Mouse (Mus musculus) CH12.LX (cell line): Measurements from ENCODE around the gene Smtn. TPM values are rescaled to one million over a fixed set of nuclear protein-coding genes. Genes with fewer than 3 reads are reported as not detected.

ENCODE experiments used
- DNase-seq: peaks from one replicate; pipeline ENCODE4 v3.0.0-alpha.2; 2013; ENCODE audit errors: extremely low read depth
- H3K27ac ChIP-seq: 2 replicates; pipeline ENCODE4 v1.5.1; 2012; ENCODE audit warnings: low read depth, mild to moderate bottlenecking, control low read depth, moderate library complexity; ENCODE audit not compliant: insufficient read depth
- H3K27me3 ChIP-seq: replicated peaks from 2 replicates; pipeline ENCODE3; 2012; ENCODE audit warnings: inconsistent platforms
- H3K36me3 ChIP-seq, 2 experiments: replicated peaks in 1 of 2; 2 replicates each; pipeline versions ENCODE3 to v1.6.1; 2012; ENCODE audit warnings: inconsistent platforms in 1 of 2, low read length in 1 of 2, mild to moderate bottlenecking in 1 of 2, mixed read lengths in 1 of 2, moderate library complexity in 1 of 2; ENCODE audit not compliant: control insufficient read depth in 1 of 2, insufficient read depth in 1 of 2
- H3K4me1 ChIP-seq, 2 experiments: 2 replicates each; pipeline ENCODE4 v1.6.1; 2012; ENCODE audit warnings: inconsistent platforms in 1 of 2, moderate library complexity in 1 of 2; ENCODE audit not compliant: insufficient read depth in 2 of 2, control insufficient read depth in 1 of 2
- H3K4me2 ChIP-seq: 2 replicates; pipeline ENCODE4 v1.6.1; 2012; ENCODE audit warnings: low read depth, mild to moderate bottlenecking, control low read depth; ENCODE audit not compliant: poor library complexity, insufficient read depth, severe bottlenecking
- H3K4me3 ChIP-seq, 3 experiments: fragments of 150-350 bp in 1 of 3; sonication (generic) in 1 of 3; replicated peaks in 1 of 3; 2 replicates each; pipeline versions ENCODE3 to v1.5.1; 2011 to 2012; ENCODE audit warnings: low read depth in 2 of 3, low read length in 2 of 3, mild to moderate bottlenecking in 2 of 3, moderate library complexity in 2 of 3, control low read depth in 1 of 3, improper control_type of control experiment in 1 of 3, inconsistent platforms in 1 of 3, mixed read lengths in 1 of 3; ENCODE audit not compliant: poor library complexity in 1 of 3
- H3K79me2 ChIP-seq: replicated peaks from 2 replicates; pipeline ENCODE4 v1.6.1; 2012; ENCODE audit warnings: mild to moderate bottlenecking, moderate library complexity; ENCODE audit not compliant: control insufficient read depth, poor library complexity, insufficient read depth, severe bottlenecking; ENCODE audit errors: extremely low read depth
- H3K9ac ChIP-seq: 2 replicates; pipeline ENCODE4 v1.6.1; 2012; ENCODE audit warnings: low read depth, mild to moderate bottlenecking, control low read depth, moderate library complexity; ENCODE audit not compliant: insufficient read depth
- H3K9me3 ChIP-seq: replicated peaks from 2 replicates; pipeline ENCODE3; 2012; ENCODE audit warnings: low read length, inconsistent platforms, mixed read lengths
- CHD1 ChIP-seq: IDR thresholded peaks from 2 replicates; pipeline ENCODE4 v1.6.1; 2012; ENCODE audit warnings: low read depth, low read length, improper control_type of control experiment, inconsistent platforms
- CHD2 ChIP-seq: IDR thresholded peaks from 2 replicates; pipeline ENCODE4 v1.6.1; 2011; ENCODE audit warnings: low read length, improper control_type of control experiment
- CTCF ChIP-seq, 2 experiments: IDR thresholded peaks in 1 of 2; conservative IDR thresholded peaks in 1 of 2; 2 replicates each; pipeline ENCODE4 v1.5.1; 2011 to 2012; ENCODE audit warnings: low read depth in 2 of 2, low read length in 2 of 2, improper control_type of control experiment in 1 of 2, inconsistent platforms in 1 of 2, mild to moderate bottlenecking in 1 of 2, moderate library complexity in 1 of 2
- ELF1 ChIP-seq: IDR thresholded peaks from 2 replicates; pipeline ENCODE4 v1.6.1; 2014; ENCODE audit warnings: low read depth, mild to moderate bottlenecking, inconsistent platforms, low read length, improper control_type of control experiment
- EP300 ChIP-seq: IDR thresholded peaks from 2 replicates; pipeline ENCODE4 v1.6.1; 2011; ENCODE audit warnings: low read length, improper control_type of control experiment
- ETS1 ChIP-seq: conservative IDR thresholded peaks from 2 replicates; pipeline ENCODE4 v1.6.1; 2012; ENCODE audit warnings: low read depth, mild to moderate bottlenecking, inconsistent platforms, low read length, improper control_type of control experiment, moderate library complexity
- GABPA ChIP-seq: IDR thresholded peaks from 2 replicates; pipeline ENCODE4 v1.6.1; 2012; ENCODE audit warnings: low read depth, low read length, improper control_type of control experiment, inconsistent platforms; ENCODE audit not compliant: insufficient replicate concordance
- HCFC1 ChIP-seq: IDR thresholded peaks from 2 replicates; pipeline ENCODE4 v1.6.1; 2012; ENCODE audit warnings: low read depth, mild to moderate bottlenecking, inconsistent platforms, low read length, improper control_type of control experiment
- JUN ChIP-seq: IDR thresholded peaks from 2 replicates; pipeline ENCODE4 v1.6.1; 2011; ENCODE audit warnings: low read depth, mild to moderate bottlenecking, low read length, improper control_type of control experiment, moderate library complexity; ENCODE audit not compliant: insufficient read depth
- JUND ChIP-seq: conservative IDR thresholded peaks from 2 replicates; pipeline ENCODE4 v1.6.1; 2011; ENCODE audit warnings: low read depth, low read length, improper control_type of control experiment
- MAZ ChIP-seq: IDR thresholded peaks from 2 replicates; pipeline ENCODE4 v1.6.1; 2012; ENCODE audit warnings: low read depth, mild to moderate bottlenecking, inconsistent platforms, low read length, improper control_type of control experiment, moderate library complexity
- MEF2A ChIP-seq: IDR thresholded peaks from 2 replicates; pipeline ENCODE4 v1.6.1; 2014; ENCODE audit warnings: low read depth, mild to moderate bottlenecking, inconsistent platforms, low read length, improper control_type of control experiment, borderline replicate concordance
- MXI1 ChIP-seq: IDR thresholded peaks from 2 replicates; pipeline ENCODE4 v1.6.1; 2011; ENCODE audit warnings: mild to moderate bottlenecking, low read depth, low read length, improper control_type of control experiment
- NELFE ChIP-seq: IDR thresholded peaks from 2 replicates; pipeline ENCODE4 v1.6.1; 2011; ENCODE audit warnings: low read depth, low read length, improper control_type of control experiment
- PAX5 ChIP-seq: IDR thresholded peaks from 2 replicates; pipeline ENCODE4 v1.6.1; 2012; ENCODE audit warnings: low read length, inconsistent platforms, mixed read lengths
- POLR2A ChIP-seq: IDR thresholded peaks from 2 replicates; pipeline ENCODE4 v1.6.1; 2011; ENCODE audit warnings: low read depth, mild to moderate bottlenecking, improper control_type of control experiment, low read length
- RAD21 ChIP-seq: IDR thresholded peaks from 2 replicates; pipeline ENCODE4 v1.6.1; 2011; ENCODE audit warnings: low read depth, mild to moderate bottlenecking, low read length, improper control_type of control experiment, moderate library complexity
- RCOR1 ChIP-seq: conservative IDR thresholded peaks from 2 replicates; pipeline ENCODE4 v1.6.1; 2012; ENCODE audit warnings: low read depth, mild to moderate bottlenecking, inconsistent platforms, low read length, improper control_type of control experiment
- SIN3A ChIP-seq: IDR thresholded peaks from 2 replicates; pipeline ENCODE4 v1.6.1; 2012; ENCODE audit warnings: low read length, improper control_type of control experiment, inconsistent platforms
- SMC3 ChIP-seq: IDR thresholded peaks from 2 replicates; pipeline ENCODE4 v1.6.1; 2011; ENCODE audit warnings: low read depth, low read length, improper control_type of control experiment
- TBP ChIP-seq: conservative IDR thresholded peaks from 2 replicates; pipeline ENCODE4 v1.6.1; 2011; ENCODE audit warnings: low read depth, low read length, improper control_type of control experiment
- UBTF ChIP-seq: IDR thresholded peaks from 2 replicates; pipeline ENCODE4 v1.6.1; 2012; ENCODE audit warnings: low read depth, mild to moderate bottlenecking, inconsistent platforms, low read length, improper control_type of control experiment, moderate library complexity
- USF2 ChIP-seq: conservative IDR thresholded peaks from 2 replicates; pipeline ENCODE4 v1.6.1; 2011; ENCODE audit warnings: low read depth, low read length, improper control_type of control experiment
- ZC3H11A ChIP-seq: IDR thresholded peaks from 2 replicates; pipeline ENCODE4 v1.6.1; 2012; ENCODE audit warnings: low read depth, mild to moderate bottlenecking, inconsistent platforms, low read length, improper control_type of control experiment
- ZKSCAN1 ChIP-seq: IDR thresholded peaks from 2 replicates; pipeline ENCODE4 v1.6.1; 2012; ENCODE audit warnings: low read depth, inconsistent platforms, low read length, improper control_type of control experiment, borderline replicate concordance
- ZMIZ1 ChIP-seq: IDR thresholded peaks from 2 replicates; pipeline ENCODE4 v1.6.1; 2012; ENCODE audit warnings: low read depth, mild to moderate bottlenecking, inconsistent platforms, low read length, improper control_type of control experiment
- ZNF384 ChIP-seq: IDR thresholded peaks from 2 replicates; pipeline ENCODE4 v1.6.1; 2012; ENCODE audit warnings: low read depth, low read length, improper control_type of control experiment, inconsistent platforms
- dilution Hi-C: fragments of 300-500 bp; cut with MboI; formaldehyde crosslinking; loops from 2 replicates; pipeline ENCODE4 v1.14.3; 2020; ENCODE audit warnings: low sequenced_read_pairs; ENCODE audit not compliant: extremely low pct_unique_long_range_greater_than_20kb, extremely low pct_ligation_motif_present
- in situ Hi-C: fragments of 300-500 bp; cut with MboI; formaldehyde crosslinking; loops from 3 replicates; pipeline ENCODE4 v1.14.3; 2019; ENCODE audit warnings: low sequenced_read_pairs, low pct_ligation_motif_present, low pct_unique_long_range_greater_than_20kb, mixed read lengths
- polyA plus RNA-seq: library from polyadenylated mRNA; unstranded; fragments of >175 nt; gene quantifications from 2 replicates; pipeline ENCODE4 v1.2.1, GENCODE M21; 2012; ENCODE audit warnings: low read depth; ENCODE audit not compliant: insufficient read length
- total RNA-seq, 2 experiments: library from RNA; depleted of rRNA; stranded (reverse); fragments of 300-350 nt in 1 of 2; fragments of >200 nt in 1 of 2; gene quantifications; 2 replicates each; pipeline ENCODE4 v1.2.3; 2012 to 2014

The Smtn gene
- total and polyA plus RNA-seq, 3 experiments = 0.58 to 5.3 (median 3.1) TPM

DNA sequence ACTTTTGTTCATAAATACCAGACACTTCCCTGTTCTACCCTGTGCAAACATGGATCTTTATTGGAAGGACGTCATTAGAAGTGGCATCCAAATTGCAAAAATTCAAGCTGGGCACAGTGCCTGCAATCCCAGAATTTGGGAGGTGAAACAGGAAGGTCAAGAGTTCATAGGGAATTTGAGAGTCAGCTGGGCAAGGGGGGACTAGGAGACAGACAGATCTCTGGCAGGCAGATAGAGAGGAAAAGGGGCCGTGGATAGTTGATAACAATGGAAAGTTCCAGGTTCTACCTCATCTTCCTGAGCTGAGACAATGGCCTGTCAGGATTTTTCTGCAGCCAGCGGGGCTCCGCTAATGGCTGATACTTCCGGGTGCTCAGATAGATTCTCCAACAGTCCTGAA, 9.4 kb upstream of the Smtn start:
- Histone ChIP-seq H3K4me3 (no peak overlapping the region), H3K79me2 (no peaks in the 10 kb centered on the region), H3K27ac (no peak overlapping the region), H3K9me3 (peaks cover under 1% of the 10 kb centered on the region), H3K4me1 (peaks cover 3 to 37% of the 10 kb centered on the region in 2 experiments; a peak in 3 of 4 replicates), H3K27me3 (no peaks in the 10 kb centered on the region), H3K9ac (no peak overlapping the region), H3K36me3 (no peaks in the 10 kb centered on the region), H3K4me2 (no peak overlapping the region)
- in situ Hi-C loops (loop anchor here (10.0 to 25.0 kb wide), 2 partner anchors 115 to 363 kb away; partner anchors contain the start of gene Slc35e4), dilution Hi-C loops (no loop called here)
- no peak for DNase-seq
- no peak for TF ChIP-seq USF2
- no peak for TF ChIP-seq MXI1
- TF ChIP-seq ZKSCAN1 = no peak
- no peak for TF ChIP-seq ETS1
- TF ChIP-seq JUN = no peak
- no peak for TF ChIP-seq ZMIZ1
- no peak for TF ChIP-seq UBTF
- no peak for TF ChIP-seq CHD1
- no peak for TF ChIP-seq RCOR1
- TF ChIP-seq CTCF (conservative IDR thresholded peaks at IDR 0.05 in 1 of 2, IDR thresholded peaks at IDR 0.05 in 1 of 2; ENCODE audit: low read depth in 2 of 2, low read length in 2 of 2) = no peak
- TF ChIP-seq PAX5 = no peak
- TF ChIP-seq CHD2 = no peak
- no peak for TF ChIP-seq ELF1
- TF ChIP-seq GABPA = no peak
- no peak for TF ChIP-seq SIN3A
- no peak for TF ChIP-seq RAD21
- no peak for TF ChIP-seq EP300
- TF ChIP-seq TBP = no peak
- no peak for TF ChIP-seq MAZ
- no peak for TF ChIP-seq ZNF384

DNA sequence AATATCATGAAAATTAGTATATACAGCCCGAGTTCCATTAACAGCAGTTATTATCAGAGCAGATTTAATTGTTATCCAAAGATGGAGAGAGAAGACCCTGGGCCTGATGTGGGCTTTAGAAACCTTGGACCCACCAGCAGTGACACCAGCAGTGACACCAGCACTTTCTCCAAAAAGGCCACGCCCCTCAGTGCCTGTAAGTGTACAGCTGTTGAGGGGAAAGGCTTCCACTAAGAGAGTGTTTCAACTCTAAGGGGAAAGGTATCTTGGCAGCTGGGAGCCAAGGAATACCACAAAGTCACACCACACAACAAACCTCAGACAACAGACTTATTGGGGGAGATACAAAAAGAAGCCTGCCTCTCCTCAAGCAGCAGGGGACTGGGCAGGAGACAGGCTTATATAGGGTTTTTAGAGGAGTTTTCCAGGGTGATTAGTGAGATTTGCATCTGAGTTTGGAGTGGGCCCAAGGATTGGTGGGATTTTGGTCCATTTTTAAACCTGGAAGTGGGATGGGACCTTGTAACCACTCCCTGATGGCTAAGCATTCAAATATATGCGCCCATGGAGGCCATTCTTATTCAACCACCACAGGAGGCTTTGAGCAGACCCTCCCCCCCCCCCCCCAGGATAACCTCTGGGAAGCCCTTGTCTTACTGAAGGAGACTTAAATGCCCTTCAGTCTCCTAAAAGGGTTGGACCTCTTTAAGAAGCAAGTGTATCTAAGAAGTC, 8.3 kb upstream of the Smtn start:
- no peak for DNase-seq
- in situ Hi-C loops = loop anchor here (10.0 to 25.0 kb wide), 2 partner anchors 116 to 364 kb away; partner anchors contain the start of gene Slc35e4
- Histone ChIP-seq H3K79me2 (no peaks in the 10 kb centered on the region), H3K9me3 (peaks cover 8% of the 10 kb centered on the region), H3K27ac (no peak overlapping the region), H3K9ac (no peak overlapping the region), H3K27me3 (no peaks in the 10 kb centered on the region), H3K36me3 (no peaks in the 10 kb centered on the region), H3K4me3 (no peak overlapping the region), H3K4me1 (peaks cover 3 to 37% of the 10 kb centered on the region in 2 experiments; a peak in 3 of 4 replicates), H3K4me2 (no peak overlapping the region)
- TF ChIP-seq SMC3 (no peak), JUND (no peak), GABPA (no peak), ZMIZ1 (no peak), PAX5 (no peak), MEF2A (no peak), SIN3A (no peak), NELFE (no peak), ZNF384 (no peak), ZKSCAN1 (no peak), CHD1 (no peak), UBTF (no peak), POLR2A (no peak), RAD21 (no peak), HCFC1 (no peak), ZC3H11A (no peak)
- dilution Hi-C loops = no loop called here
